Mouse (Mus musculus) hindbrain, postnatal 0 days (tissue): ENCODE results near the gene Sh2d6. TPM values are rescaled to one million over a fixed set of nuclear protein-coding genes. Genes with fewer than 3 reads are reported as not detected.

ENCODE experiments used
- ATAC-seq: fragments of 200-750 bp; cut with Nextera tagmentation; 2 replicates; pipeline ENCODE4 v1.8.0; 2017; ENCODE audit warnings: mild to moderate bottlenecking, moderate TSS enrichment, moderate library complexity
- DNase-seq: peaks from one replicate; pipeline ENCODE4 v3.0.0-alpha.2; 2015; ENCODE audit warnings: low spot score
- H3K27ac ChIP-seq: fragments of 300-500 bp; sonication (generic); 2 replicates; pipeline ENCODE4 v1.5.1; 2014; ENCODE audit warnings: mild to moderate bottlenecking
- H3K27me3 ChIP-seq: fragments of 300-500 bp; sonication (generic); 2 replicates; pipeline ENCODE4 v1.6.1; 2014; ENCODE audit warnings: low read length, mixed read lengths; ENCODE audit not compliant: insufficient read depth
- H3K36me3 ChIP-seq: fragments of 300-500 bp; sonication (generic); 2 replicates; pipeline ENCODE4 v1.6.1; 2014; ENCODE audit warnings: low read length, mixed read lengths; ENCODE audit not compliant: insufficient read depth
- H3K4me1 ChIP-seq: fragments of 300-500 bp; sonication (generic); 2 replicates; pipeline ENCODE4 v1.6.1; 2014; ENCODE audit warnings: antibody characterized with exemption, low read length, mixed read lengths; ENCODE audit not compliant: insufficient read depth
- H3K4me2 ChIP-seq: fragments of 300-500 bp; sonication (generic); 2 replicates; pipeline ENCODE4 v1.6.1; 2014; ENCODE audit warnings: low read depth, mild to moderate bottlenecking, low read length, moderate library complexity, mixed read lengths
- H3K4me3 ChIP-seq: fragments of 300-500 bp; sonication (generic); 2 replicates; pipeline ENCODE4 v1.5.1; 2014; ENCODE audit warnings: low read length
- H3K9ac ChIP-seq: fragments of 300-500 bp; sonication (generic); replicated peaks from 2 replicates; pipeline ENCODE4 v1.6.1; 2014; ENCODE audit warnings: mild to moderate bottlenecking, low read length, moderate library complexity, mixed read lengths
- H3K9me3 ChIP-seq: fragments of 300-500 bp; sonication (generic); 2 replicates; pipeline ENCODE4 v1.6.1; 2016; ENCODE audit warnings: low read length, mixed read lengths
- CTCF ChIP-seq: IDR thresholded peaks from 2 replicates; pipeline ENCODE4 v1.5.1; 2016; ENCODE audit warnings: antibody characterized with exemption, control low read depth, low read depth
- whole genome bisulfite sequencing: fragments of 180-500 bp; shearing (Covaris S2); extraction: QIAGEN DNeasy Blood & Tissue Kit; methylation state at CpG from one replicate; pipeline ENCODE4 v1.1.7; 2014; 5-methylcytosine and 5-hydroxymethylcytosine counted together
- polyA plus RNA-seq: library from polyadenylated mRNA; unstranded; fragments of >200 nt; fragmentation: Nextera tagmentation; extraction: Ambion mirVana; gene quantifications from 2 replicates; pipeline ENCODE4 v1.2.1, GENCODE M21; 2015
- total RNA-seq: library from RNA; depleted of rRNA; stranded (reverse); fragments of >200 nt; gene quantifications from 2 replicates; pipeline ENCODE4 v1.2.3, GENCODE M21; 2014

Sh2d6 gene
- total and polyA plus RNA-seq, 2 experiments from 2014 or later: 0.40 TPM; not detected in 1

DNA sequence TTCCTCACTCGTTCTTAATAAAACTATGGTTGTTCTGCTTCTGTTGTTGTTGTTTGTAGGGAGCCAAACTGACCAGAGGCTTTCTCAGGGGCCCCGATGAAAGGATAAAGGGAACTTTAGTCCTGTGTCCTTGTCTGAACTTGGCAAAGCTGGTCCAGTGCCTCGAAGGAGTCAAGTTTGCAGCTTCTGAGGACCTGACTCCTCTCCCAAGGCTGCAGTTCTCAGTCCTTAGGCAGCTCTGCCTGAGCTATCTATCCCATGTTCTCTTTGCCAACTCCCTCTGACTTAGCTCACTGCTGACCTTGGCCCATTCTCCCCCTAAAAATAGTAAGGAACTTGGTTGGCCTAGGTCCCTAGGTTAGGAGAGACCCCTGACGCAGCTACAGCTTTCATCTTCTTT, 5.6 kb upstream of the Sh2d6 start:
- H3K27ac ChIP-seq: no peak overlapping the region
- WGBS: 80% methylated on average over 4 of the region's 4 CpGs
- DNase-seq (no peak), ATAC-seq (no peak)
- no peak overlapping the region for H3K4me3 ChIP-seq
- no peaks in the 10 kb centered on the region for H3K36me3 ChIP-seq
- no peaks in the 10 kb centered on the region for H3K9me3 ChIP-seq
- no peaks in the 10 kb centered on the region for H3K4me1 ChIP-seq
- H3K27me3 ChIP-seq: no peaks in the 10 kb centered on the region
- no peak overlapping the region for H3K4me2 ChIP-seq
- TF ChIP-seq CTCF: no peak
- H3K9ac ChIP-seq: no peak overlapping the region

DNA sequence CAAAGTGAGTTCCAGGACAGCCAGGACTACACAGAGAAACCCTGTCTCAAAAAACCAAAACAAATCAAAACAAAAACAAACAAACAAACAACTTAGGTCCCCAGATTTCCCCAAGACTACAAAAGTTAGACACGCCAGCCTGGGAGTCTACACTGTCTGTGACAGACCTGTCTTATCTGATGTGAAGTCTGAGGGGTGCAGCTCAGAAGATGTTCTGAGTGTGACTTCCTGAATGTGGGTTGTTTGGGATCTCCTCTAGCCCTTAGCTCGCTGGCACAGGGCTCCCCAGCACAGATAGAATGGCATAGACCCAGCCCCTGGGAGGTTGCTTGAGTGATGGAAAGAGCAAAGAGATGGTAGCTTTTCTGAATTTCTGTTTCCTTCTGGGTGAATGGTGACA, 2.7 kb upstream of the Sh2d6 start:
- Histone ChIP-seq H3K9ac (no peak overlapping the region), H3K4me2 (no peak overlapping the region), H3K36me3 (no peaks in the 10 kb centered on the region), H3K9me3 (no peaks in the 10 kb centered on the region), H3K4me1 (peaks cover 13% of the 10 kb centered on the region), H3K27me3 (no peaks in the 10 kb centered on the region), H3K27ac (no peak overlapping the region), H3K4me3 (no peak overlapping the region)
- DNase-seq: no peak
- no peak for TF ChIP-seq CTCF
- no peak for ATAC-seq
- WGBS: 88% methylated on average over 2 of the region's 2 CpGs

- H3K9ac ChIP-seq: no peak overlapping the region
- H3K4me3 ChIP-seq: no peak overlapping the region
- no peaks in the 10 kb centered on the region for H3K36me3 ChIP-seq
- H3K4me1 ChIP-seq: peaks cover 18% of the 10 kb centered on the region
- no peak for DNase-seq
- no peaks in the 10 kb centered on the region for H3K9me3 ChIP-seq
- H3K27me3 ChIP-seq: no peaks in the 10 kb centered on the region
- TF ChIP-seq CTCF: no peak
- H3K4me2 ChIP-seq: no peak overlapping the region
- WGBS: 79% methylated on average over 4 of the region's 4 CpGs
- no peak overlapping the region for H3K27ac ChIP-seq
- no peak for ATAC-seq
Measured at GRCm38 (mm10) chr6:72523222-72523621, 1.7 kb upstream of the Sh2d6 start.

GRCm38 (mm10) chr6:72522288-72522687, 781 bp upstream of the Sh2d6 start:
- H3K27me3 ChIP-seq: no peaks in the 10 kb centered on the region
- no peaks in the 10 kb centered on the region for H3K9me3 ChIP-seq
- H3K4me2 ChIP-seq: no peak overlapping the region
- DNase-seq: no peak
- no peak for TF ChIP-seq CTCF
- H3K9ac ChIP-seq: no peak overlapping the region
- peaks cover 18% of the 10 kb centered on the region for H3K4me1 ChIP-seq
- no peak overlapping the region for H3K27ac ChIP-seq
- WGBS: 86% methylated on average over 5 of the region's 5 CpGs
- H3K36me3 ChIP-seq: no peaks in the 10 kb centered on the region
- no peak overlapping the region for H3K4me3 ChIP-seq
- ATAC-seq: no peak

DNA sequence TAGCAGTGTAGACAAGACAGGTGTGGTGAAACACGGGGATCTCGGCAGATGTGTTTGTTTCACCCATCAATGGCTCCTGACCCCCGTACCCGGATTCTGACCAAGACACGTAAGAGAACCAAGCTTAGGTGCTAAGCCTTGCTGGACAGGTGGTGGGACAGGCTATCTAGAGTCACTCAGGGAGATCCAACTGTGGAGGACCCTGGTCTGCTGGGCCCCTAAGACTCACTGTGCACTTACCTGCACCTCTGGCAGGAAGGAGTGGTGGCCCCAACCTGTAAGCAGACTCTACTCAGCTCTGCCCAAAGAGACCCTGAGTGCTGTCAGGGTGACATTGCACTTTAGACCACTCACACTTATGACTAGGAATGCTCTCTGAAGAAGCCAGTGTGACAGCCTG, 603 bp downstream of the Sh2d6 start:
- no peaks in the 10 kb centered on the region for H3K27me3 ChIP-seq
- TF ChIP-seq CTCF: no peak
- no peak overlapping the region for H3K4me2 ChIP-seq
- no peak for ATAC-seq
- no peak for DNase-seq
- no peak overlapping the region for H3K4me3 ChIP-seq
- WGBS: 96% methylated on average over 5 of the region's 5 CpGs
- H3K9me3 ChIP-seq: no peaks in the 10 kb centered on the region
- no peaks in the 10 kb centered on the region for H3K36me3 ChIP-seq
- H3K9ac ChIP-seq: no peak overlapping the region
- peaks cover 18% of the 10 kb centered on the region for H3K4me1 ChIP-seq
- H3K27ac ChIP-seq: peak overlapping the region; percentile 92

- Histone ChIP-seq H3K9ac (0 out of 2 replicates have a peak overlapping the region, but pooled peaks have one; percentile 26), H3K4me1 (peaks cover 18% of the 10 kb centered on the region), H3K4me2 (peak overlapping the region; percentile 33), H3K27ac (peak overlapping the region; percentile 92), H3K36me3 (no peaks in the 10 kb centered on the region), H3K4me3 (no peak overlapping the region), H3K27me3 (no peaks in the 10 kb centered on the region), H3K9me3 (no peaks in the 10 kb centered on the region)
- TF ChIP-seq CTCF: no peak
- WGBS: 6% methylated on average over 10 of the region's 10 CpGs
- ATAC-seq (peak; percentile 93), DNase-seq (peak; percentile 92)
Measured at GRCm38 (mm10) chr6:72519892-72520663, 1.4 kb downstream of the Sh2d6 start.

GRCm38 (mm10) chr6:72519303-72519702, 2.2 kb downstream of the Sh2d6 start:
- H3K4me1 ChIP-seq: peaks cover 18% of the 10 kb centered on the region
- no peaks in the 10 kb centered on the region for H3K36me3 ChIP-seq
- no peaks in the 10 kb centered on the region for H3K27me3 ChIP-seq
- WGBS: 10% methylated on average over 8 of the region's 8 CpGs
- DNase-seq: no peak
- H3K9ac ChIP-seq: 0 out of 2 replicates have a peak overlapping the region, but pooled peaks have one; percentile 13
- no peak; the same call in 1 of the 2 replicates for TF ChIP-seq CTCF
- H3K9me3 ChIP-seq: no peaks in the 10 kb centered on the region
- H3K4me3 ChIP-seq: no peak overlapping the region
- peak overlapping the region; percentile 92 for H3K27ac ChIP-seq
- H3K4me2 ChIP-seq: peak overlapping the region; percentile 33; the same call in 1 of the 2 replicates
- ATAC-seq: peak; percentile 16
